In the genomic region with DNA sequence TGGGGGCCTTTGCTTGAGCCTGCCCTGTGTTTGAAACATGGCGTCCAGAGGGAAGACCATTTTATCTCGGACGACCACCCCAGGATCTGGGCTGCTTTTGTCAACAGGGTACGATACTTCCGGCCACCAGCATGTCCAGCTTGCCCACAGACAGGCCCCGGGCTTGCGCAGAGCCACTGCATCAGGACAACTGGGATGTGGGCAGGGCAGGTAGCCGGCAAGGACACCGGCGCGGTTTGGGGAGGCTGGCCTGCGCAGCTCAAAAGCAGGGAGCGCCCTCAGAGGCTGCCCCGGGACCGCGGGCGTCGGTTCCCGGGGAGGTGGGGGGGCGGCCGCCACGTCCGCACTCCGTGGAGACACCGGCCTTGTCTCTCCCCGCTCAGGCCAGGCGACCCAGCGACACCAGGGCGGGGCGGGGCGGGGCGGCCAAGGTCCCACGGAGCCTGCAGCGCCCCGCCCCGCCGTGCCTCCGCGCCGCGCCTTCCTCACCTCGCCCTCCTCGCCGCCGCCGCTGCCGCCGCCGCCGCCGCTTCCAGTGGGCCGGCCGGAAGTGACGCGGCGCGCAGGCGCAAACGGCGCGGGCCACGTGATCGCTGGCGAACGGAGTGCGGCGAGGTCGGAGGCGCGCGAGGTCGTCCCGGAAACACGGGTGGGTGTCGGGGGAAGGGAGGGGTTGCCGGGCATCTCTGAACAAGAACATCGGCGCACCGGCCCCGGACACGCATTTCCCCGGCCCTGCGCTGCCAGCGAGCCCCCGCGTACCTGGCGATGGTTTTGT, we compare ENCODE assay signal across 8 mouse cellular contexts. TPM values are rescaled to one million over a fixed set of nuclear protein-coding genes. Genes with fewer than 3 reads are reported as not detected.
DNase-seq lines count a peak whose midpoint lies in the region; ATAC-seq and TF ChIP-seq lines count a peak whose summit lies in the region.

TSS of gene Mcrip1 (minus strand) at position 560 of the 778 bp plus-strand sequence.

- H3K36me3 ChIP-seq in kidney, embryonic 14.5 days (ENCODE audit: control insufficient read depth, insufficient read depth, low read length): peaks cover 6% of the 10 kb centered on the region; the same call in 1 of the 2 replicates
- peaks cover 9% of the 10 kb centered on the region for H3K36me3 ChIP-seq in limb, embryonic 14.5 days (ENCODE audit: control insufficient read depth, insufficient read depth, low read length)
- 0 out of 2 replicates have a peak, but pooled peaks cover under 1% of the 10 kb centered on the region for H3K36me3 ChIP-seq in midbrain, embryonic 16.5 days (ENCODE audit: control insufficient read depth, insufficient read depth, low read length)
- peaks cover 6% of the 10 kb centered on the region for H3K36me3 ChIP-seq in spleen, adult 2 months (ENCODE audit: control insufficient read depth, insufficient read depth, low read length)

- no peaks in the 10 kb centered on the region for H3K27me3 ChIP-seq in kidney, embryonic 14.5 days (ENCODE audit: control insufficient read depth, insufficient read depth, low read length)
- no peaks in the 10 kb centered on the region for H3K27me3 ChIP-seq in limb, embryonic 14.5 days (ENCODE audit: control insufficient read depth, insufficient read depth, low read length)
- no peaks in the 10 kb centered on the region for H3K27me3 ChIP-seq in midbrain, embryonic 16.5 days (ENCODE audit: control insufficient read depth, insufficient read depth, low read depth, low read length)
- no peaks in the 10 kb centered on the region for H3K27me3 ChIP-seq in spleen, adult 2 months (ENCODE audit: control insufficient read depth, insufficient read depth, low read length)

- H3K9ac ChIP-seq in kidney, embryonic 14.5 days (ENCODE audit: low read depth, low read length): peak within 1 kb of the TSS; percentile 93
- H3K9ac ChIP-seq in limb, embryonic 14.5 days (ENCODE audit: low read depth, low read length, severe bottlenecking): peak within 1 kb of the TSS; percentile 98
- H3K9ac ChIP-seq in midbrain, embryonic 16.5 days (ENCODE audit: low read depth, low read length): peak within 1 kb of the TSS; percentile 99

- H3K27ac ChIP-seq in embryonic fibroblast, embryonic 13.5 days (ENCODE audit: insufficient read depth, low read length): peak within 1 kb of the TSS; percentile 84
- peak within 1 kb of the TSS; percentile 93 for H3K27ac ChIP-seq in kidney, embryonic 14.5 days (ENCODE audit: low read depth, low read length)
- peak within 1 kb of the TSS; percentile 90 for H3K27ac ChIP-seq in limb, embryonic 14.5 days (replicated peaks; ENCODE audit: low read depth, low read length)
- H3K27ac ChIP-seq in midbrain, embryonic 16.5 days (ENCODE audit: low read length): peak within 1 kb of the TSS; percentile 65
- H3K27ac ChIP-seq in spleen, adult 2 months (ENCODE audit: insufficient read depth, low read length): peak within 1 kb of the TSS; percentile 75

- H3K4me2 ChIP-seq in kidney, embryonic 14.5 days (replicated peaks; ENCODE audit: low read depth, low read length): peak within 1 kb of the TSS; percentile 91
- H3K4me2 ChIP-seq in limb, embryonic 14.5 days (replicated peaks; ENCODE audit: low read depth, low read length, severe bottlenecking): peak within 1 kb of the TSS; percentile 67
- peak within 1 kb of the TSS; percentile 98 for H3K4me2 ChIP-seq in midbrain, embryonic 16.5 days (ENCODE audit: low read length)

- peak; percentile 71 for TF ChIP-seq POLR2A in embryonic fibroblast, embryonic 13.5 days (IDR thresholded peaks at IDR 0.05; ENCODE audit: low read depth, low read length)
- TF ChIP-seq POLR2A in limb, embryonic 14.5 days (IDR thresholded peaks at IDR 0.05; ENCODE audit: borderline replicate concordance, extremely low read depth, insufficient read depth, insufficient read length): 0 out of 2 replicates have a peak, but pooled peaks have one; percentile 38
- peak; percentile 44; the same call in 1 of the 2 replicates for TF ChIP-seq POLR2A in spleen, adult 2 months (IDR thresholded peaks at IDR 0.05; ENCODE audit: low read depth, low read length)

- peak; percentile 85 for ATAC-seq in kidney, embryonic 14.5 days (ENCODE audit: low FRiP score, low TSS enrichment)
- ATAC-seq in limb, embryonic 14.5 days (ENCODE audit: low FRiP score, low read depth): peak; percentile 91
- ATAC-seq in midbrain, embryonic 16.5 days: peak; percentile 91

- TF ChIP-seq CTCF in embryonic fibroblast, embryonic 13.5 days (IDR thresholded peaks at IDR 0.05; ENCODE audit: borderline replicate concordance, insufficient read depth, low read length): no peak
- TF ChIP-seq CTCF in spleen, adult 2 months (IDR thresholded peaks at IDR 0.05; ENCODE audit: extremely low read depth, insufficient read depth, insufficient read length, insufficient replicate concordance): no peak

- H3K9me3 ChIP-seq in kidney, embryonic 14.5 days (ENCODE audit: control insufficient read depth, low read length): no peaks in the 10 kb centered on the region
- no peaks in the 10 kb centered on the region for H3K9me3 ChIP-seq in limb, embryonic 14.5 days (ENCODE audit: control insufficient read depth, low read length)
- no peaks in the 10 kb centered on the region for H3K9me3 ChIP-seq in midbrain, embryonic 16.5 days (replicated peaks; ENCODE audit: control insufficient read depth, low read length, poor library complexity, severe bottlenecking)

- H3K4me1 ChIP-seq in embryonic fibroblast, embryonic 13.5 days (ENCODE audit: control insufficient read depth, insufficient read depth, low read length): peaks cover 3% of the 10 kb centered on the region; the same call in 1 of the 2 replicates
- H3K4me1 ChIP-seq in kidney, embryonic 14.5 days (ENCODE audit: control insufficient read depth, insufficient read depth, low read length): peaks cover 18% of the 10 kb centered on the region
- H3K4me1 ChIP-seq in limb, embryonic 14.5 days (ENCODE audit: control insufficient read depth, insufficient read depth, low read length): peaks cover 12% of the 10 kb centered on the region
- H3K4me1 ChIP-seq in midbrain, embryonic 16.5 days (ENCODE audit: control insufficient read depth, insufficient read depth, low read length): peaks cover 24% of the 10 kb centered on the region
- H3K4me1 ChIP-seq in spleen, adult 2 months (ENCODE audit: control insufficient read depth, insufficient read depth, insufficient read length): peaks cover 14% of the 10 kb centered on the region

- DNase-seq in B cell, adult 2 months: peak; percentile 94 to 96
- DNase-seq in brain, adult 2 months (ENCODE audit: low read depth, low spot score): peak; percentile 96
- DNase-seq in heart, adult 9 months (ENCODE audit: low spot score in 2 of 2): peak; percentile 91 to 93
- peak; percentile 85 for DNase-seq in limb, embryonic 14.5 days (ENCODE audit: low spot score)
- DNase-seq in spleen, adult 2 months (ENCODE audit: low read depth in 1 of 2, low spot score in 2 of 2): peak; percentile 76 to 95

- peak within 1 kb of the TSS; percentile 71 for H3K4me3 ChIP-seq in embryonic fibroblast, embryonic 13.5 days (ENCODE audit: insufficient read depth, low read length)
- H3K4me3 ChIP-seq in kidney, embryonic 14.5 days (ENCODE audit: low read length): peak within 1 kb of the TSS; percentile 94
- peak within 1 kb of the TSS; percentile 98 for H3K4me3 ChIP-seq in limb, embryonic 14.5 days (replicated peaks; ENCODE audit: low read length)
- peak within 1 kb of the TSS; percentile 97 for H3K4me3 ChIP-seq in midbrain, embryonic 16.5 days (ENCODE audit: low read depth, low read length)
- peak within 1 kb of the TSS; percentile 83 for H3K4me3 ChIP-seq in spleen, adult 2 months (ENCODE audit: extremely low read depth, insufficient read depth, insufficient read length)

- under 1% methylated on average over 77 of the region's 87 CpGs for WGBS in kidney, embryonic 14.5 days
- under 1% methylated on average over 63 of the region's 87 CpGs for WGBS in limb, embryonic 14.5 days
- under 1% methylated on average over 58 of the region's 87 CpGs for WGBS in midbrain, embryonic 16.5 days
- WGBS in spleen, adult 2 months: under 1% methylated on average over 59 of the region's 87 CpGs

RNA-seq across cellular contexts. Expression of gene Mcrip1, which starts in this region (rescaled TPM):
- polyA plus RNA-seq in embryonic fibroblast, embryonic 13.5 days (2011; ENCODE audit: insufficient read length, low read depth, missing spikeins): 65.4 and 90.1 TPM in 2 replicates
- polyA plus RNA-seq in kidney, embryonic 14.5 days (2014; fragmentation: Nextera tagmentation; extraction: Ambion mirVana): 236 and 265 TPM in 2 replicates
- 203 and 265 TPM in 2 replicates for polyA plus RNA-seq in limb, embryonic 14.5 days (2012; rRNA removed)
- polyA plus RNA-seq in limb, embryonic 14.5 days (2014; fragmentation: Nextera tagmentation; extraction: Ambion mirVana): 271 and 274 TPM in 2 replicates
- 232 and 233 TPM in 2 replicates for polyA plus RNA-seq in midbrain, embryonic 16.5 days (2015; fragmentation: Nextera tagmentation; extraction: Ambion mirVana)
- 79.9 and 99.4 TPM in 2 replicates for polyA plus RNA-seq in spleen, adult 2 months (2012; rRNA removed)

Comparison
In these comparisons a context has a peak if more than half of its experiments do, and no peak if none do; other contexts are left out.
1. Peak in every context shown above with its lines: DNase-seq, ATAC-seq, H3K4me3 ChIP-seq and H3K27ac ChIP-seq.